Mouse (Mus musculus) hindbrain, embryonic 10.5 days (tissue): ENCODE results near the gene Exoc6. TPM values are rescaled to one million over a fixed set of nuclear protein-coding genes. Genes with fewer than 3 reads are reported as not detected.
"Not testable (repeated sequence)": the region's sequence is repeated elsewhere in the genome, so short reads cannot be mapped to it uniquely, and the experiment has no call there.

Experiments
- DNase-seq: peaks from one replicate; pipeline ENCODE4 v3.0.0-alpha.2; 2017; ENCODE audit warnings: low spot score
- H3K27ac ChIP-seq: fragments of 300-500 bp; sonication (generic); 2 replicates; pipeline ENCODE4 v1.5.1; 2016; ENCODE audit warnings: mild to moderate bottlenecking, moderate library complexity
- H3K27me3 ChIP-seq: fragments of 300-500 bp; sonication (generic); 2 replicates; pipeline ENCODE4 v1.6.1; 2016; ENCODE audit warnings: mild to moderate bottlenecking; ENCODE audit not compliant: poor library complexity, insufficient read depth, severe bottlenecking
- H3K36me3 ChIP-seq: fragments of 300-500 bp; sonication (generic); 2 replicates; pipeline ENCODE4 v1.6.1; 2016; ENCODE audit warnings: mild to moderate bottlenecking, moderate library complexity
- H3K4me1 ChIP-seq: fragments of 300-500 bp; sonication (generic); replicated peaks from 2 replicates; pipeline ENCODE4 v1.6.1; 2016; ENCODE audit warnings: mild to moderate bottlenecking
- H3K4me3 ChIP-seq: fragments of 300-500 bp; sonication (generic); 2 replicates; pipeline ENCODE4 v1.5.1; 2016; ENCODE audit warnings: mild to moderate bottlenecking, moderate library complexity
- H3K9me3 ChIP-seq: fragments of 300-500 bp; sonication (generic); 2 replicates; pipeline ENCODE4 v1.6.1; 2016; ENCODE audit warnings: mild to moderate bottlenecking, moderate library complexity
- WGBS: fragments of 180-500 bp; shearing (Covaris S2); methylation state at CpG from one replicate; pipeline ENCODE4 v1.1.7; 2016; 5-methylcytosine and 5-hydroxymethylcytosine counted together
- polyA plus RNA-seq: library from polyadenylated mRNA; unstranded; fragments of >200 nt; fragmentation: Nextera tagmentation; extraction: Ambion mirVana; gene quantifications from 2 replicates; pipeline ENCODE4 v1.2.1, GENCODE M21; 2016

Exoc6 gene
- polyA plus RNA-seq, 1 experiment from 2014 or later: 6.7 TPM

GRCm38 (mm10) chr19:37527736-37528135, 22.5 kb upstream of the Exoc6 start:
- whole genome bisulfite sequencing: 94% methylated on average over 3 of the region's 3 CpGs
- not testable (repeated sequence) for H3K4me3 ChIP-seq, H3K27me3 ChIP-seq, H3K27ac ChIP-seq, DNase-seq, H3K4me1 ChIP-seq, H3K36me3 ChIP-seq, H3K9me3 ChIP-seq

GRCm38 (mm10) chr19:37528581-37528980, 21.6 kb upstream of the Exoc6 start:
- Histone ChIP-seq H3K36me3 (no peaks in the 10 kb centered on the region), H3K9me3 (no peaks in the 10 kb centered on the region), H3K4me1 (no peaks in the 10 kb centered on the region), H3K4me3 (no peak overlapping the region), H3K27me3 (peaks cover 5% of the 10 kb centered on the region), H3K27ac (no peak overlapping the region)
- WGBS: 75% methylated on average over 6 of the region's 6 CpGs
- DNase-seq: no peak

DNA sequence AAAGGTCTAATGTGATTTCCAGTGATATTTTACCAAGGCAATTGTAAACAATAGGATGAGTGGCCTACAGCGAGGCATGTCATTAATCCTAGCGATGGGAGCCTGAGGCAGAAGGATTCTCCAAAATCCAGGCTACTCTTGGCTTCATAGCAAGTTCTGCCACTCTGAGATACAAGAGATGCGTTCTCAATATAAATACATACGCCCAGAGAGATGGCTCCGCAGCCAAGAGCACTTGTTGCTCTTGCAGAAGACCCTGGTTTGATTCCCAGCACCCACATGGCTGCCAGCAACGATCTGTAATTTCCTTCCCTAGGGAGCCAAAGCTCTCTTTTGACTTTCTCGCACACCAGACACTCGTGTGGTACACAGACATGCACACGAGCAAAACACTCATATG, 20.9 kb upstream of the Exoc6 start:
- no peaks in the 10 kb centered on the region for H3K9me3 ChIP-seq
- peaks cover 5% of the 10 kb centered on the region for H3K27me3 ChIP-seq
- no peak overlapping the region for H3K4me3 ChIP-seq
- 92% methylated on average over 9 of the region's 9 CpGs for WGBS
- H3K4me1 ChIP-seq: no peaks in the 10 kb centered on the region
- DNase-seq: no peak
- H3K36me3 ChIP-seq: no peaks in the 10 kb centered on the region
- H3K27ac ChIP-seq: no peak overlapping the region

- H3K27ac ChIP-seq: no peak overlapping the region
- DNase-seq: peak; percentile 20
- H3K9me3 ChIP-seq: no peaks in the 10 kb centered on the region
- H3K36me3 ChIP-seq: no peaks in the 10 kb centered on the region
- WGBS: 51% methylated on average over 7 of the region's 7 CpGs
- H3K4me1 ChIP-seq: no peaks in the 10 kb centered on the region
- H3K4me3 ChIP-seq: no peak overlapping the region
- peaks cover 5% of the 10 kb centered on the region for H3K27me3 ChIP-seq
Measured at GRCm38 (mm10) chr19:37529975-37530515, 20.2 kb upstream of the Exoc6 start.

DNA sequence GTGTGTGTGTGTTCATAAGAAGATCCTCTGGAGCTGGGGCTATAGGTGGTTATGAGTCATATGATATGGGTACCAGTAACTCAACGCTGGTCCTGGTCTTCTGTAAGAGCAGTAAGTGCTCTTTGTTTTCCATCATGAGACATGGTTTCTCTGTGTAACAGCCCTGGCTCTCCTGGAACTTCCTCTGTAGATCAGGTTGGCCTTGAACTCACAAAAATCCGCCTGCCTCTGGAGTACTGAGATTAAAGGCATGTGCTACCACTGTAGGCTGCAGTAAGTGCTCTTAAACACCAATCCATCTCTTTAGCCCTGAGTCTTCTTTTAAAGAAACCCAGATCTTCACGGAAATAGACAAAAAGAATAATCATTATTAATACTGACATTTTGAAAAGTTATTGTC, 19.6 kb upstream of the Exoc6 start:
- no peak for DNase-seq
- Histone ChIP-seq H3K36me3 (no peaks in the 10 kb centered on the region), H3K4me3 (no peak overlapping the region), H3K9me3 (no peaks in the 10 kb centered on the region), H3K4me1 (no peaks in the 10 kb centered on the region), H3K27me3 (peaks cover 5% of the 10 kb centered on the region), H3K27ac (no peak overlapping the region)
- WGBS: 81% methylated on average over 3 of the region's 3 CpGs

GRCm38 (mm10) chr19:37531200-37531845, 18.9 kb upstream of the Exoc6 start:
- Histone ChIP-seq H3K4me1 (no peaks in the 10 kb centered on the region), H3K36me3 (no peaks in the 10 kb centered on the region), H3K4me3 (no peak overlapping the region), H3K9me3 (no peaks in the 10 kb centered on the region), H3K27ac (no peak overlapping the region), H3K27me3 (peaks cover 5% of the 10 kb centered on the region)
- whole genome bisulfite sequencing: 54% methylated on average over 7 of the region's 7 CpGs
- no peak for DNase-seq

DNA sequence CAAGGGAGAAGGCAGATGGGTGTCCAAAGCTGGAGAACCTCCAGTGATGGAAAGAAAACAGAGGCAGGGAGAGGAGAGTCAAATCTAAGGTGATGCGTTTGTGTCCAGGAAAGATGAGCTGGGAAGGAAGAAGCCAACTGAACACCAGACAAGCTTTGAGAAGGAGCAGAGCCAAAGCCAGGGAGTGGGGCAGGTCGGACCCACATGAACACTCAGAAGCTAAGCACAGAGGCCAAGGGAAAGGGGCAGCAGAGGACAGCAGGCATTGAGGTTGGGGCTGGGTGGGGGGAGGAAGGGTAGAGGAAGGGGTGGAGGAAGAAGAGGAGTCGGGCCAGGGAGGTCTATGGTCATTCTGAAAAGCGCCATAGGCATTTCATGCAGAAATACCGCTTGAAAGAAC, 17.0 kb upstream of the Exoc6 start:
- Histone ChIP-seq H3K4me1 (no peaks in the 10 kb centered on the region), H3K9me3 (no peaks in the 10 kb centered on the region), H3K27ac (no peak overlapping the region), H3K27me3 (peaks cover 5% of the 10 kb centered on the region), H3K4me3 (no peak overlapping the region), H3K36me3 (no peaks in the 10 kb centered on the region)
- 87% methylated on average over 5 of the region's 5 CpGs for WGBS
- no peak for DNase-seq

- no peaks in the 10 kb centered on the region for H3K9me3 ChIP-seq
- H3K27me3 ChIP-seq: peaks cover 7% of the 10 kb centered on the region
- DNase-seq: no peak
- WGBS: 50% methylated on average over 3 of the region's 3 CpGs
- H3K27ac ChIP-seq: no peak overlapping the region
- H3K36me3 ChIP-seq: no peaks in the 10 kb centered on the region
- no peaks in the 10 kb centered on the region for H3K4me1 ChIP-seq
- H3K4me3 ChIP-seq: no peak overlapping the region
Measured at GRCm38 (mm10) chr19:37534737-37535365, 15.4 kb upstream of the Exoc6 start.

GRCm38 (mm10) chr19:37536426-37536825, 13.8 kb upstream of the Exoc6 start:
- no peak overlapping the region for H3K4me3 ChIP-seq
- 77% methylated on average over 7 of the region's 7 CpGs for WGBS
- no peaks in the 10 kb centered on the region for H3K4me1 ChIP-seq
- DNase-seq: no peak
- no peaks in the 10 kb centered on the region for H3K36me3 ChIP-seq
- no peaks in the 10 kb centered on the region for H3K9me3 ChIP-seq
- H3K27me3 ChIP-seq: peaks cover 7% of the 10 kb centered on the region
- no peak overlapping the region for H3K27ac ChIP-seq

GRCm38 (mm10) chr19:37537717-37538116, 12.5 kb upstream of the Exoc6 start:
- DNase-seq: no peak
- H3K4me1 ChIP-seq: no peaks in the 10 kb centered on the region
- no peaks in the 10 kb centered on the region for H3K36me3 ChIP-seq
- 82% methylated on average over 1 of the region's 1 CpGs for WGBS
- no peaks in the 10 kb centered on the region for H3K9me3 ChIP-seq
- no peak overlapping the region for H3K4me3 ChIP-seq
- no peak overlapping the region for H3K27ac ChIP-seq
- H3K27me3 ChIP-seq: peaks cover 7% of the 10 kb centered on the region

GRCm38 (mm10) chr19:37540201-37540600, 10.0 kb upstream of the Exoc6 start:
- 73% methylated on average over 7 of the region's 7 CpGs for WGBS
- no peaks in the 10 kb centered on the region for H3K36me3 ChIP-seq
- no peak overlapping the region for H3K4me3 ChIP-seq
- peaks cover 11% of the 10 kb centered on the region; the same call in 1 of the 2 replicates for H3K27me3 ChIP-seq
- H3K27ac ChIP-seq: no peak overlapping the region
- no peaks in the 10 kb centered on the region for H3K9me3 ChIP-seq
- DNase-seq: no peak
- H3K4me1 ChIP-seq: no peaks in the 10 kb centered on the region

DNA sequence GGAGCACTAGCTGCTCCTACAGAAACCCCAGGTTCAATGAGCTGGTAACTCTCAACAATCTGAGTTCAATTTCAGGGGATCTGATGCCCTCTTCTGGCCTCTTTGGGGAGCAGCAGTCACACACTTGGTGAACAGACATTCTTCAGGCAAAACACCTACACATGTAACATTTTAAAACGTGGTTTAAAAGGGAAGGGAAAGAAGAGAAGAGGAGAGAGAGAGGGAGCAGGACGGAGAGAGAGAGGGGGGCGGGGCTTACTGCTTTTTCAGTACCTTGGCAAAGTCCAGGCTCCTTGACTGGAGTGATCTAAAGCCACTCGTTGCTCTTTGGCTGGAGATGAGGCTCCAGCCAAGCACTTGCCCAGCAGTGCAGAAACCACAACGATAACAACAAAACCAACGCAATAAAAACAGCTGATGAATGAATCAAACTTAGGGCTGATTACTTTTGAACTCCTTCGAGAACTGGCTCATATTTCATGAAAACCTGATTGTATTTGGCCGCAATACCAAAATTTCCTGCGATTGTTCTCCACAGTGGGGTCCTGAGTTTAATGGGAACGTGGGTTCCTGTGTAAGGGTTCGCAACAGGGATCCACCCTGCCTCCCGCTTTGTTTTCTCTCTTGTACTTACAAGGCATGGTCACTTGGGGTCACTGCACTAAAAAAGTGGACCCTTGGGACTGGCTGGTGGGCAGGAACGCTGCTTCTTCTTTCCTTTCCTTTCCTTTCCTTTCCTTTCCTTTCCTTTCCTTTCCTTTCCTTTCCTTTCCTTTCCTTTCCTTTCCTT, 6.5 kb upstream of the Exoc6 start:
- no peak for DNase-seq
- no peaks in the 10 kb centered on the region for H3K9me3 ChIP-seq
- peaks cover 42% of the 10 kb centered on the region for H3K27me3 ChIP-seq
- no peak overlapping the region for H3K4me3 ChIP-seq
- no peaks in the 10 kb centered on the region for H3K4me1 ChIP-seq
- no peak overlapping the region for H3K27ac ChIP-seq
- WGBS: 61% methylated on average over 13 of the region's 13 CpGs
- H3K36me3 ChIP-seq: no peaks in the 10 kb centered on the region

DNA sequence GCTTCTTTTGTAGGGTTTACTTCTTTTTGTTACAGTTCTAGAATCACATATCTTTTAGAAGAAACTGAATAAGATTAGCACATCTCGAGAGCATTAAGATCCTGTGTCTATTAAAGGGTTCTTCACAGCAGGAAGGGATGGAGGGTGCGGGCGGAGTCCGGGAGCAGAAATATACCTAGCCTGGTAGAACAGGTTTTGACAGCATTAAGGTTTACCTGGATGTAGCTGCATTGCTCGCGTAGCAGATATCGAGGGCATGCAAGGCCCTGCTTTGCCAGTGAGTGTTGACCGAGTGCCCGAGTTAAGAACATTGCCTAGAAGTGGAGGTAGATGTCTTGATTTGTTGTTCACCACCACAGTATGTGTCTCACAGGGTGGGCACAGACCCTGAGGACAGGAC, 5.7 kb upstream of the Exoc6 start:
- no peaks in the 10 kb centered on the region for H3K9me3 ChIP-seq
- no peaks in the 10 kb centered on the region for H3K36me3 ChIP-seq
- 96% methylated on average over 9 of the region's 9 CpGs for WGBS
- H3K4me1 ChIP-seq: no peaks in the 10 kb centered on the region
- H3K27me3 ChIP-seq: peaks cover 48% of the 10 kb centered on the region
- H3K27ac ChIP-seq: no peak overlapping the region
- no peak overlapping the region for H3K4me3 ChIP-seq
- no peak for DNase-seq
